ENCODE assay signal across 8 mouse cellular contexts in the genomic region with DNA sequence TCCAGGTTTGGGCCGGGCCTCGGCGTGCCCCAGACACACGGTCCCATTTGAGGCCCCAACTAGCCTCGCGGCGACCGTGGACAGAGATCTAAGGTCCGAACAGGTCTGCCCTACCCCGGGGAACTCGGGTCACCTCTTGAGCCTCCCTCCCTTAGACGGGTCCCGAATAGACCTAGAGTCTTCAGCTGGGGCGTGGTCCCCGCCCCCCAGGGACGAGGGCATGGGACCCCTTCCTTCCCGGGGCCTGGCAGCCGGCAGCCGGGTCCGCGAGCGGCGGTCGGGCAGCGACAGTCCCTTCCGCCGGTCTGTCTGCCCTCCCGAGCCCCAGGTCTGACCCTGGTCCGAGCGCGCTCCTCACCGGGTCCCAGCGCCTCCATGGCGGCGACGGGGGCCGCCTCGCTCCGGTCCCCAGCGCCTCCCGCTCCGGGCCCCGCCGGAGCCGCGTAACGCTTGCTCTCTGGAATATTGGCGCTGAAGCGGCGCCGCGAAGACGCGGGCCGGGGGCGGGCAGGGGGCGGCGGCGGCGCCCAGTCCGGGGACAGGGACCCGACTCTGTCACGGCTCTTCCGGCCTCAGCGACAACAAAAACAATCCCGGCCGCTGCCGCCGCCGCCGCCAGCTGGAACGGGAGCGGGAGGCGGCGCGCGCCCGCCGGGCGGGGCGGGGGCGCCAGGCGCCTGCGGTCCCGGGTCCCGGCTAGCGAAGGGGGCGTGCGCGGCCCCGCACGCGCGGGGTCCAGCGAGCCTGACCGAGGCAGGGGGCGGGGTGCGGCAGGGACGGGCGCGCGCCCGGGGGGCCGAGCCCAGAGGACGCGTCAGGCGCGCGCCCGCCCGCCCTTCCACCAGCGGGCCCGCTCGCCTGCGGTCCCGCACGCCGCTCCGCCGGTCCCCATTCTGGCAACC. TPM values are rescaled to one million over a fixed set of nuclear protein-coding genes. Genes with fewer than 3 reads are reported as not detected.
A peak's percentile ranks its signal among the peaks of the same experiment; 100 is the strongest.
DNase-seq lines count a peak whose midpoint lies in the region; ATAC-seq and TF ChIP-seq lines count a peak whose summit lies in the region.

A gene (minus strand): TSS at position 646 of the 902 bp plus-strand sequence.

- H3K27ac ChIP-seq in ES-E14 (ENCODE audit: insufficient read depth, low read depth, low read length, poor library complexity, severe bottlenecking) = no peak within 1 kb of the TSS
- no peak within 1 kb of the TSS for H3K27ac ChIP-seq in brown adipose tissue, adult 24 weeks (replicated peaks; ENCODE audit: low read depth, low read length)
- H3K27ac ChIP-seq in forebrain, embryonic 11.5 days (ENCODE audit: low read depth, low read length) = peak within 1 kb of the TSS; percentile 43; the same call in 1 of the 2 replicates
- no peak within 1 kb of the TSS for H3K27ac ChIP-seq in heart, embryonic 15.5 days
- no peak within 1 kb of the TSS for H3K27ac ChIP-seq in liver, embryonic 16.5 days (ENCODE audit: low read length)
- H3K27ac ChIP-seq in neural tube, embryonic 12.5 days = peak within 1 kb of the TSS; percentile 63

- no peaks in the 10 kb centered on the region for H3K9me3 ChIP-seq in ES-E14 (ENCODE audit: control insufficient read depth, insufficient read depth, low read depth, low read length)
- H3K9me3 ChIP-seq in forebrain, embryonic 11.5 days (ENCODE audit: control insufficient read depth, low read length) = no peaks in the 10 kb centered on the region
- H3K9me3 ChIP-seq in heart, embryonic 15.5 days (replicated peaks) = no peaks in the 10 kb centered on the region
- H3K9me3 ChIP-seq in liver, embryonic 16.5 days (replicated peaks; ENCODE audit: control insufficient read depth, low read length) = no peaks in the 10 kb centered on the region
- no peaks in the 10 kb centered on the region for H3K9me3 ChIP-seq in neural tube, embryonic 12.5 days

- no peaks in the 10 kb centered on the region for H3K4me1 ChIP-seq in ES-E14 (ENCODE audit: control insufficient read depth in 2 of 2, insufficient read depth in 2 of 2, low read length in 2 of 2, poor library complexity in 1 of 2)
- H3K4me1 ChIP-seq in brown adipose tissue, adult 24 weeks (ENCODE audit: control insufficient read depth, insufficient read depth, insufficient read length, low read length) = peaks cover 3% of the 10 kb centered on the region; the same call in 1 of the 2 replicates
- 0 out of 2 replicates have a peak, but pooled peaks cover 3% of the 10 kb centered on the region for H3K4me1 ChIP-seq in forebrain, embryonic 11.5 days (replicated peaks; ENCODE audit: control insufficient read depth, insufficient read depth, low read length)
- peaks cover 7% of the 10 kb centered on the region for H3K4me1 ChIP-seq in heart, embryonic 15.5 days (replicated peaks)
- no peaks in the 10 kb centered on the region; the same call in 1 of the 2 replicates for H3K4me1 ChIP-seq in liver, embryonic 16.5 days (ENCODE audit: control insufficient read depth, low read depth, low read length)
- H3K4me1 ChIP-seq in neural tube, embryonic 12.5 days = peaks cover 5% of the 10 kb centered on the region

- in situ Hi-C loops in ES-E14 (cut with MboI; ENCODE audit: low sequenced_read_pairs in 2 of 2, unreplicated experiment in 2 of 2) = loop anchor here in 1 of 2 experiments (25.0 kb wide), 1 partner anchor 196 kb away; a partner anchor contains a TSS

- peak within 1 kb of the TSS; percentile 93 to 94 for H3K4me3 ChIP-seq in ES-E14 (ENCODE audit: insufficient read depth in 1 of 2, low read depth in 1 of 2, low read length in 2 of 2, poor library complexity in 1 of 2, severe bottlenecking in 1 of 2)
- peak within 1 kb of the TSS; percentile 84 for H3K4me3 ChIP-seq in brown adipose tissue, adult 24 weeks (ENCODE audit: insufficient read depth, low read depth, low read length)
- H3K4me3 ChIP-seq in forebrain, embryonic 11.5 days (ENCODE audit: low read depth, low read length) = peak within 1 kb of the TSS; percentile 98
- H3K4me3 ChIP-seq in heart, embryonic 15.5 days = peak within 1 kb of the TSS; percentile 71
- peak within 1 kb of the TSS; percentile 70 for H3K4me3 ChIP-seq in liver, embryonic 16.5 days (ENCODE audit: low read depth, low read length)
- peak within 1 kb of the TSS; percentile 91 for H3K4me3 ChIP-seq in neural tube, embryonic 12.5 days

- peak within 1 kb of the TSS; percentile 64 for H3K4me2 ChIP-seq in forebrain, embryonic 11.5 days (ENCODE audit: low read depth, low read length, severe bottlenecking)
- peak within 1 kb of the TSS; percentile 92 for H3K4me2 ChIP-seq in heart, embryonic 15.5 days
- H3K4me2 ChIP-seq in liver, embryonic 16.5 days (ENCODE audit: low read depth, low read length) = peak within 1 kb of the TSS; percentile 70
- H3K4me2 ChIP-seq in neural tube, embryonic 12.5 days (replicated peaks) = peak within 1 kb of the TSS; percentile 87

- H3K27me3 ChIP-seq in forebrain, embryonic 11.5 days (ENCODE audit: control insufficient read depth, insufficient read depth, low read length) = no peaks in the 10 kb centered on the region; the same call in 1 of the 2 replicates
- H3K27me3 ChIP-seq in heart, embryonic 15.5 days = peaks cover 8% of the 10 kb centered on the region; the same call in 1 of the 2 replicates
- peaks cover 26% of the 10 kb centered on the region for H3K27me3 ChIP-seq in liver, embryonic 16.5 days (ENCODE audit: control insufficient read depth, insufficient read depth, low read depth, low read length)
- no peaks in the 10 kb centered on the region for H3K27me3 ChIP-seq in neural tube, embryonic 12.5 days (replicated peaks)

- peak within 1 kb of the TSS; percentile 68 for H3K9ac ChIP-seq in ES-E14 (ENCODE audit: insufficient read depth, low read depth, low read length, poor library complexity, severe bottlenecking)
- H3K9ac ChIP-seq in forebrain, embryonic 11.5 days (ENCODE audit: low read length) = peak within 1 kb of the TSS; percentile 89
- H3K9ac ChIP-seq in heart, embryonic 15.5 days = peak within 1 kb of the TSS; percentile 79
- peak within 1 kb of the TSS; percentile 61 for H3K9ac ChIP-seq in liver, embryonic 16.5 days (ENCODE audit: low read depth, low read length)
- H3K9ac ChIP-seq in neural tube, embryonic 12.5 days = peak within 1 kb of the TSS; percentile 92

- DNase-seq in ES-E14 (ENCODE audit: low read depth, low spot score) = no peak
- peak; percentile 89 for DNase-seq in forebrain, embryonic 11.5 days (ENCODE audit: low spot score)
- peak; percentile 85 for DNase-seq in kidney, postnatal 10 days
- DNase-seq in testis, postnatal 14 days (ENCODE audit: low spot score) = peak; percentile 80

- WGBS in forebrain, embryonic 11.5 days = under 1% methylated on average over 88 of the region's 120 CpGs
- under 1% methylated on average over 74 of the region's 120 CpGs for WGBS in heart, embryonic 15.5 days
- under 1% methylated on average over 90 of the region's 120 CpGs for WGBS in liver, embryonic 16.5 days (ENCODE audit: insufficient replicate concordance)
- WGBS in neural tube, embryonic 12.5 days = under 1% methylated on average over 104 of the region's 120 CpGs

- no peaks in the 10 kb centered on the region for H3K36me3 ChIP-seq in ES-E14 (ENCODE audit: control insufficient read depth, insufficient read depth, low read length, poor library complexity, severe bottlenecking)
- no peaks in the 10 kb centered on the region for H3K36me3 ChIP-seq in forebrain, embryonic 11.5 days (ENCODE audit: control insufficient read depth, insufficient read depth, low read length)
- H3K36me3 ChIP-seq in heart, embryonic 15.5 days = no peaks in the 10 kb centered on the region
- H3K36me3 ChIP-seq in liver, embryonic 16.5 days (ENCODE audit: control insufficient read depth, insufficient read depth) = no peaks in the 10 kb centered on the region
- H3K36me3 ChIP-seq in neural tube, embryonic 12.5 days = no peaks in the 10 kb centered on the region; the same call in 1 of the 2 replicates

- ATAC-seq in forebrain, embryonic 11.5 days (replicated peaks; ENCODE audit: low FRiP score) = peak; percentile 91
- peak; percentile 83 for ATAC-seq in heart, embryonic 15.5 days (replicated peaks; ENCODE audit: insufficient number of reproducible peaks, insufficient read depth, low FRiP score, low read depth)
- ATAC-seq in liver, embryonic 16.5 days (ENCODE audit: low read depth) = peak; percentile 76
- peak; percentile 92 for ATAC-seq in neural tube, embryonic 12.5 days (ENCODE audit: low FRiP score, low read depth)

TF ChIP-seq in ES-E14, 5 proteins besides CTCF, POLR2A, EP300 and RAD21:
- TF ChIP-seq ZC3H11A (IDR thresholded peaks at IDR 0.05; ENCODE audit: borderline replicate concordance, low read depth, low read length) = no peak
- no peak for TF ChIP-seq MAFK (IDR thresholded peaks at IDR 0.05; ENCODE audit: insufficient read depth, low read depth, low read length)
- no peak for TF ChIP-seq HCFC1 (IDR thresholded peaks at IDR 0.05; ENCODE audit: borderline replicate concordance, insufficient read depth, low read length)
- TF ChIP-seq ZNF384 (IDR thresholded peaks at IDR 0.05; ENCODE audit: low read depth, low read length) = no peak
- no peak for TF ChIP-seq CHD2 (IDR thresholded peaks at IDR 0.05; ENCODE audit: low read depth, low read length)

RNA-seq across cellular contexts. Expression of the gene that starts here (rescaled TPM):
- 0.16 and 0.18 TPM in 2 replicates for total RNA-seq in ES-E14 (2012; rRNA removed)
- polyA plus RNA-seq in brown adipose tissue, adult 24 weeks (2012; ENCODE audit: insufficient read depth, insufficient read length, missing spikeins) = 1.9 and 2.0 TPM in 2 replicates
- polyA plus RNA-seq in forebrain, embryonic 11.5 days (2014; fragmentation: Nextera tagmentation; extraction: Ambion mirVana) = 3.4 and 3.6 TPM in 2 replicates
- 0.97 and 1.4 TPM in 2 replicates for polyA plus RNA-seq in heart, embryonic 15.5 days (2015; fragmentation: Nextera tagmentation; extraction: Ambion mirVana)
- 0.22 and 0.29 TPM in 2 replicates for polyA plus RNA-seq in liver, embryonic 16.5 days (2015; fragmentation: Nextera tagmentation; extraction: Ambion mirVana)
- 7.1 and 8.4 TPM in 2 replicates for polyA plus RNA-seq in neural tube, embryonic 12.5 days (2016; fragmentation: Nextera tagmentation; extraction: Ambion mirVana)

Comparison
In these comparisons a context has a peak if more than half of its experiments do, and no peak if none do; other contexts are left out.
1. Peak in ATAC-seq, H3K4me3 ChIP-seq, H3K9ac ChIP-seq and H3K4me2 ChIP-seq in liver, embryonic 16.5 days; RNA of the gene not detected or under 1 TPM.
2. H3K27ac ChIP-seq: peak in forebrain, embryonic 11.5 days (single experiment) and neural tube, embryonic 12.5 days (single experiment); none in ES-E14 (single experiment), brown adipose tissue, adult 24 weeks (single experiment), heart, embryonic 15.5 days (single experiment) and liver, embryonic 16.5 days (single experiment).
3. Peak in every context shown above with its lines, with median percentiles within 50 percentile points of each other: H3K4me3 ChIP-seq, H3K9ac ChIP-seq, ATAC-seq and H3K4me2 ChIP-seq.